Mouse (Mus musculus) lung, postnatal 10 days (tissue): ENCODE data around the gene Rnf169.
"Not testable (repeated sequence)": the region's sequence is repeated elsewhere in the genome, so short reads cannot be mapped to it uniquely, and the experiment has no call there.

Source experiments
- DNase-seq: peaks from one replicate; pipeline ENCODE4 v3.0.0; 2021

The Rnf169 gene

GRCm38 (mm10) chr7:99979081-99979480, 1.2 kb downstream of the Rnf169 start:
- no peak for DNase-seq

DNA sequence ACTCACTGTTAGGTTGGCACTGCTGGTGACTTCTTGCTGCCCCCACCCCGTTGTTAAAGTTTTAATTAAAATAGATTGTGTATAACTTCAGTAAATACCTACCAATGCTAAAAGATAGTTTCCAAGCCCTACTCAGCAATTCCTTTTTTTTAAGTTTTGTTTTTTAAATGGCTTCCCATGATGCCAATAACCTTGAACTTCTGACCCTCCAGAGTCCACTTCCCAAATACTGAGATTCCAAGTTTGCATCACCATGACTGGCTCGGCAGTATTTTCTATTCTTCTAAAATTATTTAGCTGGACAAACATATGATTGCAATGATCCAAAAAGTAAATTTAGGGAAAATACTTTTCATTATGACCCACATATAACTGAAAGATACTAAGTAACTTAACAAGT, 2.2 kb downstream of the Rnf169 start:
- DNase-seq, result no peak

- DNase-seq, result peak; percentile 18
Observed at GRCm38 (mm10) chr7:99975819-99976575, 4.3 kb downstream of the Rnf169 start.

GRCm38 (mm10) chr7:99974208-99974970, 5.9 kb downstream of the Rnf169 start:
- no peak for DNase-seq

GRCm38 (mm10) chr7:99972912-99973311, 7.3 kb downstream of the Rnf169 start:
- not testable (repeated sequence) for DNase-seq

- no peak for DNase-seq
Observed at GRCm38 (mm10) chr7:99971926-99972325, 8.3 kb downstream of the Rnf169 start.

DNA sequence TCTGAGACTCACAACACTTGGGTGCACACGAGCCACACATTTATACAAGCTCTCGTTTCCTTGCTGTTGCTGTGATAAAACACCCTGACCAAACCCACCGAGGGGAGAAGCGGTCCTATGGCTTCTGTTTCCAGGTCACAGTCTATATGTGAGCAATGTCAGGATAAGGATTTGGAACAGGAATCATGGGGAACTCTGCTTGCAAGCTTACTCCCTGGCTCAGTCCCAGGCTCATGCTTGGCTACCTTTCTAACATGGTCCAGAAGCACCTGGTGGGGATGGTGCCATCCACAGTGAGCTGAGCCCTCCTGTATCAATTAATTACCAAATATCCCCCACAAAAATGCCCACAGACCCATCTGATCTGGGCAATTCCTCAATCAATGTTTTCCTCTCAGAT, 11.1 kb downstream of the Rnf169 start:
- DNase-seq, result no peak

DNA sequence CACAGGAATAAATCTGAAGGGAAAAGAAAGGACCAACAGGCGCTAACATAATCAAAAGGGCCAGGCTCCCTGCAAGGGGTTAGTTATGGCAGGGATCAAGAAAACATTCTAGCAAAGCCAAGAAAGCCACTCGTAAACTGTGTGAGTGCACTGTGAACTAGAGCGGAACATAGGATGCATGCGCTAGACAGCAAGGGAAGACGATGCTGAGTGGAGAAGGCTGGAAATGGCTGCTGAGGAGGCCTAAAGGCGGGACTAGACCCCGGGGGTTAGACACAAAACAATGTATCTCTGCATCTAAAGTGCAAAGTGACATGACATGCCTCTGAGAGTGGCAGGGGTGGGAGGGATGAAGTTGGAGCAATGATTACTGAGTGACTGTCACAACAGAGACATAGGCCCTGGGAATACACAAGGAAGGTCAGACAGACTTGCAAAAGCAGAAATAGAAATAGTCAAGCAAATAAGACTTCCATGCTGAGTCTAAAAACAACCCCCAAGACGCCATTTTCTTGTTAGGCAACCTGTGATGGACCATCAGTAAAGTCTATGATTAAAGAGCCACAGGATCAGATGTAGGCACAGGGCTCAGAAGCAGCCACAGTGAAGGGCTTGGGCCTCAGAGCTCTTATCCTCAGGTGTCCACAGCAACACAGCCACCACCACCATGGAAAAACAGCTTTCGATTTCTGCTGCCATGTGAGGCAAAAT, 14.1 kb downstream of the Rnf169 start:
- no peak for DNase-seq

GRCm38 (mm10) chr7:99965020-99965841, 15.0 kb downstream of the Rnf169 start:
- peak; percentile 17 for DNase-seq

DNA sequence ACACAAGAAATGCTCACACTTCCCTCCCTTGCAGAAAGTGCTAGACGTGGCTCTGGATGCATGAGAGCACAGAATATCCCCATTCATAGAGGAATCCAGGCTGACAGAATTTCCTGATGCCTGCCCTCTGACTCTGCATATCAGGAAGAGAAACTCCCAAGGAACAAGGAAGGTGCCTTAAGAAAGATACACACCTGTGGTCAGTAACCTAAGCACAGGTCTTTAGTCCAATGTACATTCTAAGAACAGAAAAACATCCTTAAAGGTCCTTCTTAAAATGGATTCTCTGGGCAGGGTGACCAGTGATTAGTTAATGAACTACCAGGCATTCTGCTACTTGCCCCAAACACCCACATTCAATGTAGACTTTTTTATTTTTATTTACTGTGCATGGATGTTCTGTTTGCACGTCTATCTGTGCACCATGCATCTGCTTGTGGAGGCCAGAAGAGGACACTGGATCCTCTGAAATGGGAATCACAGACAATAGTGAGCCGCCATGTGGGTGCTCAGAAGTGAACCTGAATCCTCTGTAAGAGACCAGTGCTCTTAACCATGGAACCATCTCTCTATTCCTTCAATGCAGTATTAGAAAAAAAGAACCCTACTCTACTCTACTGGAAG, 16.9 kb downstream of the Rnf169 start:
- DNase-seq, result no peak

GRCm38 (mm10) chr7:99962536-99963236, 17.6 kb downstream of the Rnf169 start:
- DNase-seq, result no peak

DNA sequence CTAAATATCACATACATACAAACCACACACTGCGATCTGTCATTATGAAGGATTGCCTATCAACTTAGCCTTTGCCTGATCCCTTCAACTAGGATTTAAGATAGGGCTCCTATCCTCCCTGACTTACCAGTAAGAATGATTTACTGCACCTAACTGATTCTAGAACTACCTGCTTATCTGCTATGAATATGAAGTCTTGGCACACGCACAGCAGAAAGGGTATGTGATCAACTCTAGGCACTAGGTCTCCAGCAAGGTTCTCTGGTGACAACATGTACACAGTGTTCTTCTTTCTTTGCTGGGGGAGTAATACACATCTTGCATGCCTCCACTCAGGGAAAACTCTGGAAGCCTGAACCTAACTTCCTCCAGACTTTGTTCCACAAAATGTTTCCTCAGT, 18.7 kb downstream of the Rnf169 start:
- no peak for DNase-seq

DNA sequence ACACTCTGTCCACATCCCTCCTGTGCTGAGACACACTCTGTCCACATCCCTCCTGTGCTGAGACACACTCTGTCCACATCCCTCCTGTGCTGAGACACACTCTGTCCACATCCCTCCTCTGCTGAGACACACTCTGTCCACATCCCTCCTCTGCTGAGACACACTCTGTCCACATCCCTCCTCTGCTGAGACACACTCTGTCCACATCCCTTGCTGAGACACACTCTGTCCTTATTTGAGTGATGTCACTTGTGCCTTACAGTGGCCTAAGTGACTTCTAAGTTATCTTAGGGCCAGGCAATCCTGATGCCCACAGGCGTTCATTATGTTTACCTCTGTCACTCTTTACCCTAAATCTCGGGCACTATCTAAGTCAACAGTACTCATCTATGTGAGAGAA, 19.7 kb downstream of the Rnf169 start:
- DNase-seq, result not testable (repeated sequence)

DNA sequence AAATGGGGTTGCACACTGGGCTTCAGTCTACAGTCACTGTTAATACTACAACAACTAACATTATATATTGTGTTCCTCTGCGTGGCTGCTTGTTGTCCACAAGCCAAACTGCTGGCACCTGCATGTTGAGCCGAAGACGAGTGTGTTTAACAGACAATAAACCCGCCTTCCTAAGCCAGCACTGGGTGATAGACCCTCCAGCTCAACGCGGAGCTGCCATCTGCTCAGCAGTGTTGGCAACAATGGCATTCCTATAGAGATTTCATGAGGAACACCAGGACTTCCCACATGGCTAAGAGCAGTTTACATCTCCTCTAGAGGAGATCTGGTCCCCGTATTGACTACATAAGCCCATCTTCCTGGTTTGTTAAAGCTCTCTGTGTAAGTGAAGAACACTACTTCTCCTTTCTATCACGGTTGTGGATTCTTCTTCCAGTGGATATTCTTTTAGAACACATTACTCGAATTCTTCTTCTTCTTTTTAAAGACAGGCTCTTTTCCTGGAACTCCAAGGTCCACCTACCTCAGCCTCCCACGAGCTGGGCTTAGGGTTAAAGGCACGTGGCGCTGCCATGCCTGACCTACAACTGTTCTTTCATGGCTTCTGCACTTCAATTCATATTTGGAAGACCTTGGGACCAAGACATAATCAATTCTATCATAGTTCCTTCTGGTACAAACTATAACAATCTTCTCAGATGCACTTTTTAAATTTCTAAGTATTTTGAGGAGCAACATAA, 22.9 kb downstream of the Rnf169 start:
- DNase-seq, result no peak

GRCm38 (mm10) chr7:99956095-99956494, 24.2 kb downstream of the Rnf169 start:
- DNase-seq, result no peak

DNA sequence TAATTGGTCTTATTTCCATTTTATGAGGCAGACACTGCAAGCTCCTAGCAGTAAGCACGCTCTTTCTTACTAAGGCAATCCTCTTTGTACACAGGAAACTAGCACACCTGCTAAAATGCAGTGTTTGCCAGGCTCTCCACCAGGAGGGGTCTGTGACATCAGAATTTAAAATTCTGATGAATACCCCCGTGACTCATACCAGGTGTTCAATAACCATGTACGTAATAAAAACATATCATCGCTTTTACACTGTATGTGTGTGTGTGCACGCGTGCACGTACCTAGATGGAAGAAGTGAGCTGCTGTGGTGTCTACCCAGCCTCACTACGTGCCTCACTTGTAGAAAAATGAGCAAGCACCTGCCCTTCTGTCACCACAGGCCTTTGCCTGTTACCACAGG, 26.0 kb downstream of the Rnf169 start:
- no peak for DNase-seq

GRCm38 (mm10) chr7:99953442-99954098, 26.7 kb downstream of the Rnf169 start:
- DNase-seq, result no peak

- peak; percentile 33 for DNase-seq
Observed at GRCm38 (mm10) chr7:99947329-99947728, 32.9 kb downstream of the Rnf169 start.

DNA sequence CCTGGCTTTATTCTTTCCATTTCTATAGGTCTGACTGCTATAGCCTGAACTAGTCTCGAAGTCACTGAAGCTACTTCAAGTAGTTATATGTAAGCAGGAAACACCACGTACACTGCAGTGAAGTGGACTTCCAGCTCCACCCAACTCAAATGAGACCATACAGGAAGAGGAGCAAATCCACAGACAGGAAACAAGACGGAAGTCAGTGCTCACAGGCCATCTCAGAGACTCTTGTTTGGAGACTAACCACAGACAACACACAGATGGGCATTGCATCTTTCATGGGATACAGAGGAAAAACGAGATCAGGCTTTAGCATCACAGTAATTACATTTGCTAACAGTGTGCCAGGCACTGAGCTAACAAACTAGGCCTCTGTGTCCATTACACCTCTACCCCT, 33.9 kb downstream of the Rnf169 start:
- no peak for DNase-seq

DNA sequence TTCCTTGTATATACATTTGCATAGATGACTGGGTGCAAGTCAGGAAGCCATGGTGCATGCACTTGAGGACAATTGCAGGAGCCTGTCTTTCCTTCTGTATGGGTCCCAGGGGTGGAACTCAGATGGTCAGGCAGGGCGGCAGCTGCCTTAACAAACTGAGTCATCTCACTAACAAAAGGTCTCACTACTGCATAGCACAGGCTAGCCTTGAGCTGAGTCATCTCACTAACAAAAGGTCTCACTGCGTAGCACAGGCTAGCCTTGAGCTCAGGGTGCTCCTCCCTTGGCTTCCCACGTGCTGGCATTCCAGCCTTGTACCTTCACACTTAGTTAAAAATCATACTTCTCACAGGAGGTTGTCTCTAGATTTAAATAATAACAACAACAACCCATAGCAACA, 34.3 kb downstream of the Rnf169 start:
- DNase-seq, result no peak
